Mouse (Mus musculus) megakaryocyte, embryonic 14.5 days (primary cell): Measurements from ENCODE around the gene Slc27a4.

Experiments used
- FLI1 ChIP-seq: IDR thresholded peaks from 2 replicates; pipeline ENCODE4 v1.6.1; 2012; ENCODE audit warnings: low read length, inconsistent platforms, mixed read lengths
- GATA1 ChIP-seq: IDR thresholded peaks from 3 replicates; pipeline ENCODE4 v1.6.1; 2012; ENCODE audit warnings: mixed read lengths, low read length, inconsistent platforms, borderline replicate concordance

- no peak for TF ChIP-seq GATA1
- no peak for TF ChIP-seq FLI1
Observed at GRCm38 (mm10) chr2:29844115-29844514, 41.7 kb downstream of the Slc27a4 start.
